8 mouse cellular contexts compared by ENCODE assay signal in the genomic region with DNA sequence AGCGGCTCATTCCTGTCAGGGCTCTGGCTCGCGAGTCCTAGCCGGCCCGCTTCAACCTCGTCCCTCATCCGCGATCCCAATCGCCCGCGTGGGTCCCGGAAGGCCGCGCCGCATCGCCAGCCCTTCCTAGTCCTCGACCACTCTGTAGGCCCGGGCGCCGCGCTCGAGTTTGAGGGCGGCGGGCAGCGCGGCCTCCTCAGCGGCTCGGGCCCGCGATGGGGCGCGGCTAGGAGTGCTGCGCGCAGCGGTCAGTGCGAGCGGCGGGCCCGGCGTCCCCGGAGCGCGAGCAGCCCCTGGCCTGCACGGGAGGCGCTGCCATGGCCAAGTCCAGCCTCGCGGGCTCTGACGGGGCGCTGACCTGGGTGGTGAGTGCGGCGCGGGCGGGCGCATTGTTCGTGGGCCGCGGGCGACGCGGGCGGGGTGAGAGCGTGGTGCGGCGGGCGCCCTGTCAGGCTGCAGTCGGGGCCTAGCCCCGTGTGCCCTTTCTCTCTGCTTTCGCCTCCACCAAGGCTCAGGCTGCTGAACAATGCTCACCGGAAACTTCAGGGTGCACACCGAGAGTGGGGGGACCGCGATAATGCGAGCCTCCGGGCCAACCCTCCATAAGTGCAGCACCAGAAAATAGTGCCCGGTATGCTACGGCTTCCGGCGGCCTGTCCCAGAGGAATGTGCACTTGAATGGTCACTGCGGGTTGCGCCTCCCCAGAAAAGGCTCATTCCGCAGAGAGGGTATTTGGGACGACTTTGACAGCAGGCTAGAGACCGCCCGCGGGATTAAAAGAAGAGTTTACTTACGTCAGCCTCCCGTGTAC. TPM values are rescaled to one million over a fixed set of nuclear protein-coding genes. Genes with fewer than 3 reads are reported as not detected.
A peak's percentile ranks its signal among the peaks of the same experiment; 100 is the strongest.
DNase-seq lines count a peak whose midpoint lies in the region; ATAC-seq lines count a peak whose summit lies in the region.

No protein-coding gene starts in this region.

- 0 out of 2 replicates have a peak, but pooled peaks cover 2% of the 10 kb centered on the region for H3K36me3 ChIP-seq in intestine, embryonic 15.5 days
- H3K36me3 ChIP-seq in midbrain, embryonic 10.5 days: peaks cover 12% of the 10 kb centered on the region

- no peaks in the 10 kb centered on the region for H3K27me3 ChIP-seq in intestine, embryonic 15.5 days (replicated peaks)
- no peaks in the 10 kb centered on the region for H3K27me3 ChIP-seq in midbrain, embryonic 10.5 days (ENCODE audit: low read depth, poor library complexity, severe bottlenecking)

- under 1% methylated on average over 87 of the region's 87 CpGs for WGBS in intestine, embryonic 15.5 days
- WGBS in midbrain, embryonic 10.5 days: under 1% methylated on average over 84 of the region's 87 CpGs

- ATAC-seq in intestine, embryonic 15.5 days: peak; percentile 73

- H3K9me3 ChIP-seq in intestine, embryonic 15.5 days: no peaks in the 10 kb centered on the region
- H3K9me3 ChIP-seq in midbrain, embryonic 10.5 days (replicated peaks): no peaks in the 10 kb centered on the region

- H3K4me2 ChIP-seq in intestine, embryonic 15.5 days (replicated peaks): peak overlapping the region; percentile 68

- peak overlapping the region; percentile 97 for H3K4me3 ChIP-seq in intestine, embryonic 15.5 days (replicated peaks)
- peak overlapping the region; percentile 93 for H3K4me3 ChIP-seq in midbrain, embryonic 10.5 days

- H3K4me1 ChIP-seq in intestine, embryonic 15.5 days (replicated peaks): peaks cover 8% of the 10 kb centered on the region; the same call in 1 of the 2 replicates
- H3K4me1 ChIP-seq in midbrain, embryonic 10.5 days: peaks cover 25% of the 10 kb centered on the region

- peak overlapping the region; percentile 99 for H3K9ac ChIP-seq in intestine, embryonic 15.5 days

- intact Hi-C loops in left cerebral cortex, postnatal 36 days (cut with DNase I): loop anchor here (2.0 to 5.0 kb wide), 3 partner anchors 13 to 117 kb away; partner anchors contain the start of genes Ngly1 and Oxsm

- peak overlapping the region; percentile 98 for H3K27ac ChIP-seq in intestine, embryonic 15.5 days
- H3K27ac ChIP-seq in midbrain, embryonic 10.5 days (replicated peaks): peak overlapping the region; percentile 99

- DNase-seq in adipocyte (ENCODE audit: low spot score): peak; percentile 62
- DNase-seq in embryo, embryonic 10.5 days (ENCODE audit: low spot score): peak; percentile 72
- DNase-seq in gastrocnemius, postnatal 25 days: peak; percentile 73
- DNase-seq in left cerebral cortex, postnatal 36 days (ENCODE audit: low spot score in 2 of 2): peak; percentile 63 to 73
- peak; percentile 74 for DNase-seq in midbrain, embryonic 10.5 days (ENCODE audit: low spot score)
- DNase-seq in right cerebral cortex, postnatal 36 days (ENCODE audit: low spot score in 2 of 2): peak; percentile 14 to 36
- DNase-seq in urinary bladder, postnatal 4 days (ENCODE audit: low spot score in 2 of 2): peak; percentile 59 to 71

RNA-seq across cellular contexts. Expression of gene Top2b, which starts 0.6 kb away (rescaled TPM):
- 10 to 100 TPM; 33.6 to 37.2 TPM for total RNA-seq in gastrocnemius, postnatal 25 days (2021)
- 33.3 and 43.3 TPM in 2 replicates for polyA plus RNA-seq in intestine, embryonic 15.5 days (2015; fragmentation: Nextera tagmentation; extraction: Ambion mirVana)
- total RNA-seq in left cerebral cortex, postnatal 36 days (2021): 10 to 100 TPM; 90.5 to 96.3 TPM
- polyA plus RNA-seq in midbrain, embryonic 10.5 days (2016; fragmentation: Nextera tagmentation; extraction: Ambion mirVana): 64.5 and 83.2 TPM in 2 replicates

Comparison
In these comparisons a context has a peak if more than half of its experiments do, and no peak if none do; other contexts are left out.
1. Peak in every context shown above with its lines: DNase-seq, ATAC-seq, H3K4me3 ChIP-seq and H3K27ac ChIP-seq.